Mouse (Mus musculus): ENCODE measurements around the gene Prkg1. TPM values are rescaled to one million over a fixed set of nuclear protein-coding genes. Genes with fewer than 3 reads are reported as not detected.
A peak's percentile ranks its signal among the peaks of the same experiment; 100 is the strongest.

Gene Prkg1
- polyA plus RNA-seq, 1 experiment = 82.5 TPM

DNA sequence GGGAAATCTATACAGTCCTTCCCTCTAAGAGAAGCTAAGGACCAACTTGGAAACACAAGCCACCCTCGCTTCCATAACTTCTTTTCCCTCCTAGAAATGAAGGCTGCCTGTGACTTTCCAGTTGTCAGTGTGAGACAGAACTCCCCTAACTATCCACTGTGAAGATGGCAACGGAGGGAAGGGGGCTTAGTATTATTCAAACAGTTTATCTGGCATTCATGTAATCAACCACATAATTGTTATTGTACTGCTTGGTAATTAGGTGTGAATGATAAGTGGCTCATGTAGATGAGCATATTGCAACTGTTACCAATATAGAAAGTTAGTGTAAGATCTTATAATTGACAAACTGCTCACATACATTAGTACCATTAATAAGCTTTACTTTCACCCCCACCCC is 333.4 kb downstream of the Prkg1 start:
- Histone ChIP-seq H3K27me3 (ENCODE audit: control insufficient read depth, insufficient read depth, low read length) (no peaks in the 10 kb centered on the region), H3K27ac (ENCODE audit: control insufficient read depth, insufficient read depth, low read depth, low read length) (no peak overlapping the region), H3K36me3 (ENCODE audit: control insufficient read depth, insufficient read depth, low read length) (no peaks in the 10 kb centered on the region), H3K4me3 (ENCODE audit: control insufficient read depth, low read depth, low read length) (no peak overlapping the region), H3K4me1 (ENCODE audit: control insufficient read depth, insufficient read depth, low read length) (no peaks in the 10 kb centered on the region)
- TF ChIP-seq CTCF (IDR thresholded peaks at IDR 0.05; ENCODE audit: control insufficient read depth, insufficient read depth, insufficient replicate concordance, low read depth, low read length) = no peak
- TF ChIP-seq POLR2A (IDR thresholded peaks at IDR 0.05; ENCODE audit: control insufficient read depth, low read depth, low read length) = no peak

DNA sequence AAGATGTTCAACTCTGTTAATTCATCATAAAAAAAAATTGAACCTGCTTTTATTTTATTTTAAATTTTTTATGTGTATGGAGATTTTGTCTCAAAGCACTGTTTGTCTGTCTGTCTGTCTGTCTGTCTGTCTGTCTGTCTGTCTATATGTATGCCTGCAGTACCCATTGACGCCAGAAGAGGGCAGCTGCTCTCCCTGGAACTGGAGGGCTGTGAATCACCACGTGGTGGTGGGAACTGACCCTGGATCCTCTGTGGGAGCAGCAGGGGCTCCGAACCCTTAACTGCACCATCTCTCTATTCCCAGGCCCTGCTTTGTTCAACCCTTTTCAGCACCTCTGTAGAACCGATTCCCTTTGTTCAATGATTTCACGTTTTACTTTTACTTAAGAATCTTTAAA is 338.7 kb downstream of the Prkg1 start:
- Histone ChIP-seq H3K4me3 (ENCODE audit: control insufficient read depth, low read depth, low read length) (no peak overlapping the region), H3K4me1 (ENCODE audit: control insufficient read depth, insufficient read depth, low read length) (peaks cover 3% of the 10 kb centered on the region; the same call in 1 of the 2 replicates), H3K27ac (ENCODE audit: control insufficient read depth, insufficient read depth, low read depth, low read length) (no peak overlapping the region), H3K36me3 (ENCODE audit: control insufficient read depth, insufficient read depth, low read length) (no peaks in the 10 kb centered on the region), H3K27me3 (ENCODE audit: control insufficient read depth, insufficient read depth, low read length) (no peaks in the 10 kb centered on the region)
- TF ChIP-seq POLR2A (IDR thresholded peaks at IDR 0.05; ENCODE audit: control insufficient read depth, low read depth, low read length) (no peak), CTCF (IDR thresholded peaks at IDR 0.05; ENCODE audit: control insufficient read depth, insufficient read depth, insufficient replicate concordance, low read depth, low read length) (peak; percentile 76; the same call in 1 of the 2 replicates)

DNA sequence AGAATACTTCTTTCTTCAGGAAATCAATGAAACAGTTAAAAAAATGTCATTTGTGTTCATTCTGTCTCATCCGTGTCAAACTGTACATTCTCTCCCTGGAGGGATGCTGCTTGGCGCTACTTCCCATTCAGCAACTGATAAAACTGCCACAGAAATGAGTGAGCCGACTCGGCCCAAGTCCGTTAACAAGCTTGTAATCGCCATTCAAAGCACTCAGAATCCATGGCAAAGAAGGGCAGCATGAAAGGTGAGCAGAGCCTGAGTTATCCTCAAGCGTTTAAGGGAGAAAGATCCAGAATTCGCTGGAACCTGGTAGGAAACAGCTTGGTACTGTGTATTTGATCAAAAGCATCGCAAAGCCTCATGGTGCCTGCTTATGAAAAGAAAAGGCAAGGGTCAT is 339.6 kb downstream of the Prkg1 start:
- TF ChIP-seq CTCF (IDR thresholded peaks at IDR 0.05; ENCODE audit: control insufficient read depth, insufficient read depth, insufficient replicate concordance, low read depth, low read length) (no peak), POLR2A (IDR thresholded peaks at IDR 0.05; ENCODE audit: control insufficient read depth, low read depth, low read length) (no peak)
- Histone ChIP-seq H3K4me3 (ENCODE audit: control insufficient read depth, low read depth, low read length) (no peak overlapping the region; the same call in 1 of the 2 replicates), H3K4me1 (ENCODE audit: control insufficient read depth, insufficient read depth, low read length) (peaks cover 3% of the 10 kb centered on the region; the same call in 1 of the 2 replicates), H3K27ac (ENCODE audit: control insufficient read depth, insufficient read depth, low read depth, low read length) (no peak overlapping the region; the same call in 1 of the 2 replicates), H3K27me3 (ENCODE audit: control insufficient read depth, insufficient read depth, low read length) (no peaks in the 10 kb centered on the region), H3K36me3 (ENCODE audit: control insufficient read depth, insufficient read depth, low read length) (no peaks in the 10 kb centered on the region)

DNA sequence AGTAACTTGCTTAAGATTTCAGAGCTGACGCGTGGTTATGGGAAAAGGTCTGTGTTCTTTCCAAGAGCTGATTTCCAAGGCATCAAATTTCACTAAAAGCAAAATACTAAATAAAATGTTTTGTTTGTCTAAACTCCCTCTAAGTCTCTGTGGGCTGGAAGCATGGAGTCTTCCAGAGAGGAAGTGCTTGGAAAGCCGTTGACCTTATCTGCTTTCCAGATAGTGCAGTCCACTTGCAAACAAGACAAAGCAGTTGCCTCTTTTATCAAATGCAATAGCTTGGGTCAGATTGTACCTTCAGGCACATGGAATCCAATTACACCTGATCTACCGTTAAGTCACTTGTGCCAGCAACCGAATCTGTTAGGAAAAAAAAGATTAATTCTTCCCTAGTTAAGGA is 340.5 kb downstream of the Prkg1 start:
- Histone ChIP-seq H3K4me1 (ENCODE audit: control insufficient read depth, insufficient read depth, low read length) (peaks cover 3% of the 10 kb centered on the region; the same call in 1 of the 2 replicates), H3K36me3 (ENCODE audit: control insufficient read depth, insufficient read depth, low read length) (no peaks in the 10 kb centered on the region), H3K4me3 (ENCODE audit: control insufficient read depth, low read depth, low read length) (no peak overlapping the region), H3K27me3 (ENCODE audit: control insufficient read depth, insufficient read depth, low read length) (no peaks in the 10 kb centered on the region), H3K27ac (ENCODE audit: control insufficient read depth, insufficient read depth, low read depth, low read length) (no peak overlapping the region)
- TF ChIP-seq CTCF (IDR thresholded peaks at IDR 0.05; ENCODE audit: control insufficient read depth, insufficient read depth, insufficient replicate concordance, low read depth, low read length) = no peak
- TF ChIP-seq POLR2A (IDR thresholded peaks at IDR 0.05; ENCODE audit: control insufficient read depth, low read depth, low read length) = no peak

DNA sequence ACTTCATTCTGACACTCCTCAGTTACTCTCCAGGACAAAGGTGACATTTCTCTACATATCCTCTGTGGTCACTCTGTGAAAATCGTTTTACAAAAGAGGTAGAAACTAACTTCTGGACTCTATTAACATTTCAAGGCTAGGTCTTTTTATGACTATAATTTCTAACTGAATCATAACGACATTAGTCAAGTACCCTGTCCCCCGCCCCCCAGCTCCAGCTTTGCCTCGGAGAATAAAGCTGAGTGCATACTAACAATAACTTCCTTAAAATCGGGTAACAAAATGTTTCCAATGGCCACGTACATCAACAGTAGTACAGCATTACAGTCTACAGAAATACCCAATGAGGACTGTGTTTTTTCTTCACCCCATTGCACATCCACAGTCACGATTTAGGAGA is 351.3 kb downstream of the Prkg1 start:
- H3K4me3 ChIP-seq (ENCODE audit: control insufficient read depth, low read depth, low read length) = no peak overlapping the region
- no peaks in the 10 kb centered on the region for H3K36me3 ChIP-seq (ENCODE audit: control insufficient read depth, insufficient read depth, low read length)

DNA sequence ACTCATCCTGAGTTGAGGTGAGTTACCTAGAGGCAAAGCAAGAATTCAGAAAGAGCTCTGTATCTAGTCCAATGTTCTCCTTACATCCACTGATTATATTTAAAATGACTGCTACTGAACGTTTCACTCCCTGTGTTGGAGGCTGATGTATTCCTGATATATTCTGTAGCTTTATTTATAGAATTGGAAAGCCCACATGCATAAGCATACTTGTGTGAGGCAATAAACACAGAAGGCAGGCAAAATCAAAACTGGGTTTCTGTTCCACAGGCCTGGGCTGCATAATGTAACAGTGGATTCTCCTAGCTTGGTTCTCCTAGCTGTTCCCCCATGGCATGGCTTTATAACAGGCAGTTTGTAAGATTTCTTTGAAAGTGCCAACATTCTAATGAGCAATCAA is 368.7 kb downstream of the Prkg1 start:
- Histone ChIP-seq H3K27ac (ENCODE audit: control insufficient read depth, insufficient read depth, low read depth, low read length) (no peak overlapping the region), H3K36me3 (ENCODE audit: control insufficient read depth, insufficient read depth, low read length) (no peaks in the 10 kb centered on the region), H3K4me1 (ENCODE audit: control insufficient read depth, insufficient read depth, low read length) (no peaks in the 10 kb centered on the region), H3K4me3 (ENCODE audit: control insufficient read depth, low read depth, low read length) (no peak overlapping the region), H3K27me3 (ENCODE audit: control insufficient read depth, insufficient read depth, low read length) (no peaks in the 10 kb centered on the region)
- no peak for TF ChIP-seq CTCF (IDR thresholded peaks at IDR 0.05; ENCODE audit: control insufficient read depth, insufficient read depth, insufficient replicate concordance, low read depth, low read length)
- no peak for TF ChIP-seq POLR2A (IDR thresholded peaks at IDR 0.05; ENCODE audit: control insufficient read depth, low read depth, low read length)

More for the DNA sequence above, 351.3 kb downstream of the Prkg1 start:
- no peak overlapping the region for H3K27ac ChIP-seq (ENCODE audit: control insufficient read depth, insufficient read depth, low read depth, low read length)
- no peaks in the 10 kb centered on the region for H3K27me3 ChIP-seq (ENCODE audit: control insufficient read depth, insufficient read depth, low read length)
- TF ChIP-seq POLR2A (IDR thresholded peaks at IDR 0.05; ENCODE audit: control insufficient read depth, low read depth, low read length) (no peak), CTCF (IDR thresholded peaks at IDR 0.05; ENCODE audit: control insufficient read depth, insufficient read depth, insufficient replicate concordance, low read depth, low read length) (no peak)
- no peaks in the 10 kb centered on the region for H3K4me1 ChIP-seq (ENCODE audit: control insufficient read depth, insufficient read depth, low read length)

DNA sequence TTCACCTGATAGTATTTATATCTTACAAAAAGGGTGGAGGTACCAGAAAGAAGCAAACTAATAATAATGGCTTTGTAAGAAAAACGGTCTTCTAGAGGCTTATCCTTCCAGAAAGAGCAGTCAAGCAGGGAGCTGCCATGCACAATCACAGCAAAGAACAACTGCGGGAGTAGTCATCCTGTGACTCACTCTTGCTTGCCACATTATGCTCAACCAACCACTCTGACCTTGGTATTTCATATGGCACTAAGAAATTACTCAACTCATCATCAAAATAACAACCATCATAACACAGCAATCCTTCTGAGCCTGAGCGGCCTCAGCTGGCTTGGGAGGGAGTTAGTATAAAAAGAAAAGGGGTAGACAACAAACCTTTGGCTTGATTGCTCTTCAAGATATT is 379.5 kb downstream of the Prkg1 start:
- H3K36me3 ChIP-seq (ENCODE audit: control insufficient read depth, insufficient read depth, low read length) = no peaks in the 10 kb centered on the region
- H3K4me1 ChIP-seq (ENCODE audit: control insufficient read depth, insufficient read depth, low read length) = no peaks in the 10 kb centered on the region
- TF ChIP-seq CTCF (IDR thresholded peaks at IDR 0.05; ENCODE audit: control insufficient read depth, insufficient read depth, insufficient replicate concordance, low read depth, low read length) = no peak
- TF ChIP-seq POLR2A (IDR thresholded peaks at IDR 0.05; ENCODE audit: control insufficient read depth, low read depth, low read length) = no peak
- no peak overlapping the region for H3K27ac ChIP-seq (ENCODE audit: control insufficient read depth, insufficient read depth, low read depth, low read length)
- no peak overlapping the region for H3K4me3 ChIP-seq (ENCODE audit: control insufficient read depth, low read depth, low read length)
- H3K27me3 ChIP-seq (ENCODE audit: control insufficient read depth, insufficient read depth, low read length) = no peaks in the 10 kb centered on the region

DNA sequence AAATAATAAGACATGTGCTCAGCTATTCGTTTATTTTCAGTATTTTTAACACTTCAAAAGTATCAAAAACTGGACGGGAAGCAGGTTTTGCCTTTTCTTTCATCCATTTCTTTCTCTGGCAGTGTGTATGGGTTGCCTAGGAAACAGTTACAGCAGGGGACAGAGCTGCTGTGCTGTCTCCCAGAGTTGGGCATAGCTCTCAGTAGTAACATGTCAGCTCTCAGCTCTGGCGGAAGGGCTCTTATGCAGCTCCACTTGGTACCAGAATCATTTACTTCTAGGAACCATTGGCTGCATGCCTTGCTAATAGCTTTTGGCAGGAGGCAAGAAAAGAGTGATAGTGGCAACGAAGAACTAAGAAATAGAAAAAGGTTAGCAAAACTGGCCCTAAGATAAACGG is 381.0 kb downstream of the Prkg1 start:
- Histone ChIP-seq H3K4me1 (ENCODE audit: control insufficient read depth, insufficient read depth, low read length) (no peaks in the 10 kb centered on the region), H3K27me3 (ENCODE audit: control insufficient read depth, insufficient read depth, low read length) (no peaks in the 10 kb centered on the region), H3K4me3 (ENCODE audit: control insufficient read depth, low read depth, low read length) (no peak overlapping the region), H3K27ac (ENCODE audit: control insufficient read depth, insufficient read depth, low read depth, low read length) (no peak overlapping the region), H3K36me3 (ENCODE audit: control insufficient read depth, insufficient read depth, low read length) (no peaks in the 10 kb centered on the region)
- no peak for TF ChIP-seq POLR2A (IDR thresholded peaks at IDR 0.05; ENCODE audit: control insufficient read depth, low read depth, low read length)
- no peak for TF ChIP-seq CTCF (IDR thresholded peaks at IDR 0.05; ENCODE audit: control insufficient read depth, insufficient read depth, insufficient replicate concordance, low read depth, low read length)
